Mouse (Mus musculus) gastrocnemius, postnatal 25 days (tissue): ENCODE results near the gene Ldlr. TPM values are rescaled to one million over a fixed set of nuclear protein-coding genes. Genes with fewer than 3 reads are reported as not detected.
A peak's percentile ranks its signal among the peaks of the same experiment; 100 is the strongest.

Source experiments
- DNase-seq: peaks from one replicate; pipeline ENCODE4 v3.0.0; 2022
- total RNA-seq, 2 experiments: library from RNA; stranded (reverse); gene quantifications; 1 replicate in 1 of 2; 2 replicates in 1 of 2; pipeline ENCODE4 v1.2.3; 2021

Ldlr gene
- total RNA-seq, 2 experiments from 2014 or later: 4.1 to 5.3 TPM

- DNase-seq: no peak
These were observed 2.2 kb downstream of the Ldlr start for GRCm38 (mm10) chr9:21725224-21726121.

- DNase-seq: no peak
These were observed 3.1 kb downstream of the Ldlr start for GRCm38 (mm10) chr9:21726218-21726975.

GRCm38 (mm10) chr9:21728261-21728832 is 5.1 kb downstream of the Ldlr start:
- no peak for DNase-seq

GRCm38 (mm10) chr9:21729264-21729663 is 6.0 kb downstream of the Ldlr start:
- no peak for DNase-seq

GRCm38 (mm10) chr9:21732288-21732687 is 9.0 kb downstream of the Ldlr start:
- DNase-seq: no peak

- DNase-seq: no peak
These were observed 10.2 kb downstream of the Ldlr start for GRCm38 (mm10) chr9:21733446-21733845.

GRCm38 (mm10) chr9:21733989-21734388 is 10.7 kb downstream of the Ldlr start:
- DNase-seq: no peak

GRCm38 (mm10) chr9:21735126-21735525 is 11.8 kb downstream of the Ldlr start:
- no peak for DNase-seq

GRCm38 (mm10) chr9:21736580-21736979 is 13.3 kb downstream of the Ldlr start:
- DNase-seq: no peak

GRCm38 (mm10) chr9:21737188-21737587 is 13.9 kb downstream of the Ldlr start:
- no peak for DNase-seq

GRCm38 (mm10) chr9:21738776-21739175 is 15.5 kb downstream of the Ldlr start:
- DNase-seq: no peak

- no peak for DNase-seq
These were observed 17.1 kb downstream of the Ldlr start for GRCm38 (mm10) chr9:21740427-21740826.

- no peak for DNase-seq
These were observed 18.2 kb downstream of the Ldlr start for GRCm38 (mm10) chr9:21741514-21741913.

GRCm38 (mm10) chr9:21747238-21747774 is 24.0 kb downstream of the Ldlr start:
- no peak for DNase-seq

- DNase-seq: no peak
These were observed 24.8 kb downstream of the Ldlr start for GRCm38 (mm10) chr9:21748033-21748432.

- DNase-seq: no peak
These were observed 25.2 kb downstream of the Ldlr start for GRCm38 (mm10) chr9:21748491-21748890.

- DNase-seq: no peak
These were observed 26.3 kb downstream of the Ldlr start for GRCm38 (mm10) chr9:21749382-21750118.

GRCm38 (mm10) chr9:21750370-21750769 is 27.1 kb downstream of the Ldlr start:
- no peak for DNase-seq

- DNase-seq: peak; percentile 59
These were observed 28.1 kb downstream of the Ldlr start for GRCm38 (mm10) chr9:21751347-21751746.

GRCm38 (mm10) chr9:21752252-21752792 is 29.0 kb downstream of the Ldlr start:
- peak; percentile 68 for DNase-seq

- DNase-seq: peak; percentile 91
These were observed 30.7 kb downstream of the Ldlr start for GRCm38 (mm10) chr9:21754003-21754402.
